Mouse (Mus musculus): ENCODE results near the gene Hs1bp3.

- no peak for TF ChIP-seq CTCF (IDR thresholded peaks at IDR 0.05; ENCODE audit: control insufficient read depth, insufficient read depth, low read length)
- no peak for TF ChIP-seq POLR2A (IDR thresholded peaks at IDR 0.05; ENCODE audit: borderline replicate concordance, control insufficient read depth, low read depth, low read length)
These were observed 27.8 kb downstream of the Hs1bp3 start for GRCm38 (mm10) chr12:8341008-8341407.
